Mouse (Mus musculus) spleen, adult 2 months (tissue): ENCODE measurements at regions not wholly inside any gene's neighbourhood (a gene's known extent, or its start where the extent isn't known, plus 50 kb on each side); places are given as distances from the start of the nearest gene placed in this dataset.

Experiments
- CTCF ChIP-seq: fragments of 200-500 bp; IDR thresholded peaks from 2 replicates; pipeline ENCODE4 v1.5.1; 2011; ENCODE audit warnings: mild to moderate bottlenecking, inconsistent platforms; ENCODE audit not compliant: insufficient read depth, insufficient read length, insufficient replicate concordance; ENCODE audit errors: extremely low read depth
- POLR2A ChIP-seq: fragments of 200-500 bp; IDR thresholded peaks from 2 replicates; pipeline ENCODE4 v1.6.1; 2011; ENCODE audit warnings: low read depth, low read length, inconsistent platforms

- TF ChIP-seq CTCF (no peak), POLR2A (no peak)
Observed at GRCm38 (mm10) chr15:7617954-7618353, 192.7 kb upstream of the Gdnf start.
